Mouse (Mus musculus): ENCODE results near the gene Uchl3.

DNA sequence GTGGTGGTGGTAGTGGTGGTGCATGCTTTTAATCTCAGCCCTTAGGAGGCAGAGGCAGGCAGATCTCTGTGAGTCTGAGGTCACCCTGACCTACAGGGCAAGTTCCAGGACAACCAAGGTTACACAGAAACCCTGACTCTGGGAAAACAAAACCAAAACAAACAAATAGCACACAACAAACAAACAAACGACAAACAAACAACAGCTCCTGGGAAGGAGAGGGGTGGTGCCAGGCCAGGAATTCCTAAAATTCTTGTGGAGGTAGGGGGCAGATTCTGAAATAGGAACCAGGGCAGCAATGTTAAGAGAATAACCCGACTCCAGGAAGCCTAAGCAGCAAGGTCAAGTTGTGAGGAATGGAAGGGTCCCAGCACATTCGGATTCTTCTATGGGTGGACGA, 83.7 kb downstream of the Uchl3 start:
- TF ChIP-seq CHD2 (IDR thresholded peaks at IDR 0.05; ENCODE audit: low read depth, low read length) (no peak), ZNF384 (IDR thresholded peaks at IDR 0.05; ENCODE audit: low read depth, low read length) (no peak), HCFC1 (IDR thresholded peaks at IDR 0.05; ENCODE audit: borderline replicate concordance, insufficient read depth, low read length) (no peak), ZC3H11A (IDR thresholded peaks at IDR 0.05; ENCODE audit: borderline replicate concordance, low read depth, low read length) (no peak)
